Mouse (Mus musculus) MEL (cell line): ENCODE data around the gene Rsl1d1. TPM values are rescaled to one million over a fixed set of nuclear protein-coding genes. Genes with fewer than 3 reads are reported as not detected.

Experiments
- DNase-seq: peaks from one replicate; pipeline ENCODE4 v3.0.0; 2011; ENCODE audit warnings: low read depth, low spot score
- H3K27ac ChIP-seq: 2 replicates; pipeline ENCODE4 v1.5.1; 2012; ENCODE audit warnings: low read depth, mild to moderate bottlenecking, control low read depth, low read length, moderate library complexity; ENCODE audit not compliant: control insufficient read depth
- H3K27me3 ChIP-seq, 2 experiments: fragments of 150-350 bp in 1 of 2; sonication (generic) in 1 of 2; 2 replicates each; pipeline ENCODE4 v1.6.1; 2012; ENCODE audit warnings: low read length in 2 of 2, mild to moderate bottlenecking in 2 of 2, improper control_type of control experiment in 1 of 2, moderate library complexity in 1 of 2; ENCODE audit not compliant: insufficient read depth in 2 of 2, control insufficient read depth in 1 of 2
- H3K36me3 ChIP-seq, 2 experiments: 2 replicates each; pipeline ENCODE4 v1.6.1; 2012 to 2014; ENCODE audit warnings: low read length in 2 of 2, improper control_type of control experiment in 1 of 2, inconsistent platforms in 1 of 2, mild to moderate bottlenecking in 1 of 2; ENCODE audit not compliant: insufficient read depth in 2 of 2, control insufficient read depth in 1 of 2
- H3K4me1 ChIP-seq, 2 experiments: fragments of 150-350 bp in 1 of 2; sonication (generic) in 1 of 2; 2 replicates each; pipeline ENCODE4 v1.6.1; 2012; ENCODE audit warnings: low read length in 2 of 2, improper control_type of control experiment in 1 of 2, mild to moderate bottlenecking in 1 of 2; ENCODE audit not compliant: insufficient read depth in 2 of 2, control insufficient read depth in 1 of 2
- H3K4me3 ChIP-seq, 2 experiments: fragments of 150-350 bp in 1 of 2; sonication (generic) in 1 of 2; 2 replicates each; pipeline ENCODE4 v1.5.1; 2012; ENCODE audit warnings: low read depth in 2 of 2, low read length in 2 of 2, mild to moderate bottlenecking in 2 of 2, moderate library complexity in 2 of 2, control low read depth in 1 of 2, improper control_type of control experiment in 1 of 2; ENCODE audit not compliant: control insufficient read depth in 1 of 2, insufficient read depth in 1 of 2
- H3K79me2 ChIP-seq: 2 replicates; pipeline ENCODE4 v1.6.1; 2012; ENCODE audit warnings: mild to moderate bottlenecking, low read length, moderate library complexity; ENCODE audit not compliant: control insufficient read depth, poor library complexity, insufficient read depth
- H3K9ac ChIP-seq: 2 replicates; pipeline ENCODE4 v1.6.1; 2012; ENCODE audit warnings: low read depth, mild to moderate bottlenecking, control low read depth, low read length, moderate library complexity; ENCODE audit not compliant: control insufficient read depth, poor library complexity, severe bottlenecking
- H3K9me3 ChIP-seq: fragments of 150-350 bp; sonication (generic); replicated peaks from 2 replicates; pipeline ENCODE4 v1.6.1; 2012; ENCODE audit warnings: mild to moderate bottlenecking, low read length, improper control_type of control experiment, moderate library complexity; ENCODE audit not compliant: insufficient read depth
- BHLHE40 ChIP-seq: IDR thresholded peaks from 2 replicates; pipeline ENCODE4 v1.6.1; 2012; ENCODE audit warnings: low read depth, mild to moderate bottlenecking, inconsistent platforms, low read length, improper control_type of control experiment, borderline replicate concordance
- CHD1 ChIP-seq: IDR thresholded peaks from 2 replicates; pipeline ENCODE4 v1.6.1; 2012; ENCODE audit warnings: low read depth, mild to moderate bottlenecking, inconsistent platforms, low read length, improper control_type of control experiment
- CHD2 ChIP-seq: IDR thresholded peaks from 2 replicates; pipeline ENCODE4 v1.6.1; 2011; ENCODE audit warnings: low read length, improper control_type of control experiment
- CTCF ChIP-seq, 3 experiments: IDR thresholded peaks in 2 of 3; conservative IDR thresholded peaks in 1 of 3; 2 replicates each; pipeline ENCODE4 v1.5.1; 2011 to 2012; ENCODE audit warnings: low read length in 3 of 3, low read depth in 2 of 3, mild to moderate bottlenecking in 2 of 3, improper control_type of control experiment in 1 of 3, inconsistent platforms in 1 of 3, mixed read lengths in 1 of 3, moderate library complexity in 1 of 3; ENCODE audit not compliant: control insufficient read depth in 1 of 3, insufficient read depth in 1 of 3, poor library complexity in 1 of 3, severe bottlenecking in 1 of 3
- E2F4 ChIP-seq: IDR thresholded peaks from 2 replicates; pipeline ENCODE4 v1.6.1; 2011; ENCODE audit warnings: low read depth, low read length, improper control_type of control experiment, borderline replicate concordance
- EP300 ChIP-seq, 2 experiments: IDR thresholded peaks; 2 replicates each; pipeline ENCODE4 v1.6.1; 2011; ENCODE audit warnings: improper control_type of control experiment in 2 of 2, low read length in 2 of 2, low read depth in 1 of 2, mild to moderate bottlenecking in 1 of 2
- GABPA ChIP-seq: IDR thresholded peaks from 2 replicates; pipeline ENCODE4 v1.6.1; 2012; ENCODE audit warnings: low read depth, mild to moderate bottlenecking, inconsistent platforms, low read length, improper control_type of control experiment, moderate library complexity
- GATA1 ChIP-seq: IDR thresholded peaks from 2 replicates; pipeline ENCODE4 v1.6.1; 2011; ENCODE audit warnings: low read depth, low read length, improper control_type of control experiment
- KAT2A ChIP-seq: conservative IDR thresholded peaks from 2 replicates; pipeline ENCODE4 v1.6.1; 2012; ENCODE audit warnings: low read depth, low read length, improper control_type of control experiment, inconsistent platforms
- MAFK ChIP-seq: IDR thresholded peaks from 2 replicates; pipeline ENCODE4 v1.6.1; 2011; ENCODE audit warnings: low read depth, mild to moderate bottlenecking, low read length, improper control_type of control experiment, borderline replicate concordance
- MAX ChIP-seq: IDR thresholded peaks from 2 replicates; pipeline ENCODE4 v1.6.1; 2011; ENCODE audit warnings: low read length, improper control_type of control experiment
- MAZ ChIP-seq: IDR thresholded peaks from 2 replicates; pipeline ENCODE4 v1.6.1; 2012; ENCODE audit warnings: low read depth, mild to moderate bottlenecking, inconsistent platforms, low read length, improper control_type of control experiment
- MEF2A ChIP-seq: IDR thresholded peaks from 2 replicates; pipeline ENCODE4 v1.6.1; 2014; ENCODE audit warnings: low read depth, mild to moderate bottlenecking, inconsistent platforms, low read length, improper control_type of control experiment; ENCODE audit not compliant: poor library complexity, insufficient replicate concordance, severe bottlenecking; ENCODE audit errors: extremely low read depth
- MXI1 ChIP-seq: IDR thresholded peaks from 2 replicates; pipeline ENCODE4 v1.6.1; 2011; ENCODE audit warnings: mild to moderate bottlenecking, low read depth, low read length, improper control_type of control experiment
- MYB ChIP-seq: IDR thresholded peaks from 2 replicates; pipeline ENCODE4 v1.6.1; 2011; ENCODE audit warnings: mild to moderate bottlenecking, low read depth, low read length, improper control_type of control experiment
- MYC ChIP-seq: IDR thresholded peaks from 2 replicates; pipeline ENCODE4 v1.6.1; 2011; ENCODE audit warnings: low read depth, mild to moderate bottlenecking, low read length, improper control_type of control experiment, moderate library complexity
- NELFE ChIP-seq: IDR thresholded peaks from 2 replicates; pipeline ENCODE4 v1.6.1; 2011; ENCODE audit warnings: low read depth, low read length, improper control_type of control experiment
- NRF1 ChIP-seq: IDR thresholded peaks from 2 replicates; pipeline ENCODE4 v1.6.1; 2014; ENCODE audit warnings: low read depth, mild to moderate bottlenecking, inconsistent platforms, low read length, improper control_type of control experiment, moderate library complexity; ENCODE audit not compliant: poor library complexity, insufficient read depth, severe bottlenecking
- POLR2A ChIP-seq, 2 experiments: IDR thresholded peaks; 2 replicates each; pipeline ENCODE4 v1.6.1; 2011 to 2012; ENCODE audit warnings: low read length in 2 of 2, mild to moderate bottlenecking in 2 of 2, control low read depth in 1 of 2, improper control_type of control experiment in 1 of 2, low read depth in 1 of 2, moderate library complexity in 1 of 2; ENCODE audit not compliant: control insufficient read depth in 1 of 2, insufficient read depth in 1 of 2, poor library complexity in 1 of 2
- POLR2AphosphoS2 ChIP-seq: IDR thresholded peaks from 2 replicates; pipeline ENCODE4 v1.6.1; 2011; ENCODE audit warnings: low read length, improper control_type of control experiment
- RAD21 ChIP-seq: IDR thresholded peaks from 2 replicates; pipeline ENCODE4 v1.6.1; 2011; ENCODE audit warnings: mild to moderate bottlenecking, low read depth, low read length, improper control_type of control experiment
- RCOR1 ChIP-seq: IDR thresholded peaks from 2 replicates; pipeline ENCODE4 v1.6.1; 2012; ENCODE audit warnings: low read depth, mild to moderate bottlenecking, inconsistent platforms, low read length, improper control_type of control experiment
- SIN3A ChIP-seq: IDR thresholded peaks from 2 replicates; pipeline ENCODE4 v1.6.1; 2012; ENCODE audit warnings: low read length, improper control_type of control experiment, inconsistent platforms
- SMC3 ChIP-seq: IDR thresholded peaks from 2 replicates; pipeline ENCODE4 v1.6.1; 2011; ENCODE audit warnings: low read depth, low read length, improper control_type of control experiment
- TAL1 ChIP-seq: IDR thresholded peaks from 2 replicates; pipeline ENCODE4 v1.6.1; 2012; ENCODE audit warnings: mild to moderate bottlenecking, inconsistent platforms, low read length, moderate library complexity, mixed read lengths
- TBP ChIP-seq: IDR thresholded peaks from 2 replicates; pipeline ENCODE4 v1.8.0; 2011; ENCODE audit warnings: low read depth, low read length, improper control_type of control experiment
- TCF12 ChIP-seq: IDR thresholded peaks from 2 replicates; pipeline ENCODE4 v1.6.1; 2014; ENCODE audit warnings: low read depth, mild to moderate bottlenecking, inconsistent platforms, low read length, improper control_type of control experiment, moderate library complexity
- UBTF ChIP-seq: IDR thresholded peaks from 2 replicates; pipeline ENCODE4 v1.6.1; 2012; ENCODE audit warnings: low read depth, mild to moderate bottlenecking, inconsistent platforms, low read length, improper control_type of control experiment, moderate library complexity, borderline replicate concordance; ENCODE audit not compliant: insufficient read depth
- USF1 ChIP-seq: IDR thresholded peaks from 2 replicates; pipeline ENCODE4 v1.6.1; 2014; ENCODE audit warnings: low read depth, mild to moderate bottlenecking, inconsistent platforms, low read length, improper control_type of control experiment, moderate library complexity
- USF2 ChIP-seq, 2 experiments: IDR thresholded peaks; 2 replicates each; pipeline ENCODE4 v1.6.1; 2011 to 2012; ENCODE audit warnings: improper control_type of control experiment in 2 of 2, low read length in 2 of 2, borderline replicate concordance in 1 of 2, inconsistent platforms in 1 of 2, low read depth in 1 of 2, mild to moderate bottlenecking in 1 of 2; ENCODE audit not compliant: insufficient read depth in 1 of 2
- ZC3H11A ChIP-seq: IDR thresholded peaks from 2 replicates; pipeline ENCODE4 v1.6.1; 2012; ENCODE audit warnings: low read depth, mild to moderate bottlenecking, inconsistent platforms, low read length, improper control_type of control experiment
- ZKSCAN1 ChIP-seq: IDR thresholded peaks from 2 replicates; pipeline ENCODE4 v1.6.1; 2012; ENCODE audit warnings: low read depth, mild to moderate bottlenecking, inconsistent platforms, low read length, improper control_type of control experiment, moderate library complexity
- ZMIZ1 ChIP-seq: IDR thresholded peaks from 2 replicates; pipeline ENCODE4 v1.6.1; 2012; ENCODE audit warnings: low read depth, mild to moderate bottlenecking, inconsistent platforms, low read length, improper control_type of control experiment, moderate library complexity
- ZNF384 ChIP-seq: IDR thresholded peaks from 2 replicates; pipeline ENCODE4 v1.6.1; 2012; ENCODE audit warnings: low read depth, mild to moderate bottlenecking, inconsistent platforms, low read length, improper control_type of control experiment
- polyA plus RNA-seq, 2 experiments: library from polyadenylated mRNA; stranded (reverse) in 1 of 2; unstranded in 1 of 2; fragments of >175 nt in 1 of 2; fragments of >200 nt in 1 of 2; gene quantifications; 2 replicates each; pipeline versions ENCODE4 v1.2.1 to v1.2.4; 2012; ENCODE audit warnings: low replicate concordance in 2 of 2, low read depth in 1 of 2; ENCODE audit not compliant: insufficient read length in 2 of 2, insufficient read depth in 1 of 2, missing spikeins in 1 of 2
- total RNA-seq: library from RNA; depleted of rRNA; stranded (reverse); fragments of 300-350 nt; gene quantifications from 2 replicates; pipeline ENCODE4 v1.2.3, GENCODE M21; 2012; rRNA removed

The Rsl1d1 gene
- 191 and 232 TPM in 2 replicates for total RNA-seq
- 1,000 to 10,000 TPM in 1 of 2 experiments, 100 to 1,000 TPM in 1; 228 to 1,181 TPM for polyA plus RNA-seq

DNA sequence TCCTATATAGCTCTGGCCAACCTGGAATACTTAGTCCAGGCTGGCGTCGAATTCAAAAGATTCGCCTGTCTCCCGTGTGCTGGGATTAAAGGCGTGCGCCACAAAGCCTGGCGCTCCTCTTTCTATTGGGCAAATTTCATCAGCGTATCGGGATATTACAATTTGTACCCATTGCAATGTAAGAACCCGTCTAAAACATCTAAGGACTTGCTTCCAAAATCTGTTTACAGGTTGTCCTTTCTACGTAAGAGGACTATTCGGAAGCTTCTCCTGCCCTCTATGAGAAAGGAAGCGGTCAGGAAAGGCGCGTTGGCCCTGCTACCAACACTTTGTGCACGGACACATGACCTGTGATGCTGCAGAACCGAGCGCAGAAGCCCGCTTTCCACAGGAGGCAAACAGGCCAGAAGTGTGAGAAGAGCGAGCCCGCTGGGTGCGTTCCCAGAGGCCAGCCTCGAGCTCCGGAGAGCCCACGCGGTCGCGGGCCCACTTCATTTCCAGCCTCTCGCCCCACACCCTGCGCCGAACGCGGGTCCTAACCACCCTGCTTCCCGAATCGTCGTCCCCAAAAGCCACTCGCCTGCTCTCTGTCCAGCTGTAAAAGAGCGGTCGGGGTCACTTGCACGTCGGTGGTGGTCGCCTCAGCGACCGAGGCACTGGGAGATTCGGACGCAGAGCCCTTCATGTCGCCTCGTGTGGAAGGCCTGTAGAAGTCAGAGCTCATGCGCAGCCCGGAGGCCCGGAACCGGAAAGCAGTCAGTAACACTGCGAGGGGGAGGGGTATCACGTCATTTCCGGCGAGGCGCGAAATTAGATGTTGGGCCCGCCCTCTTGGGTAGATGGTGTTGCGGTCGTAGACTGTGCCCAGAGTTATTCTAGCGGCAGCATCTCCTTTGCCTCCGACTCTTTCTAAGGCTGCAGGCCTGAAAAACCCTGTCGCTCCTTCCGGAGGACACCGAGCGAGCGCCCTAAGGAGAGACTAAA, at the start of gene Rsl1d1:
Gene Rsl1d1, minus strand, starts transcription at position 761 of the 984 bp plus-strand sequence.
- H3K27ac ChIP-seq: peak within 1 kb of the TSS; percentile 71
- H3K27me3 ChIP-seq: no peaks in the 10 kb centered on the region
- no peaks in the 10 kb centered on the region for H3K9me3 ChIP-seq
- H3K4me3 ChIP-seq: peak within 1 kb of the TSS; percentile 80 to 84
- DNase-seq: peak; percentile 98
- H3K36me3 ChIP-seq: peaks cover 22 to 46% of the 10 kb centered on the region in 2 experiments
- peak within 1 kb of the TSS; percentile 95 for H3K9ac ChIP-seq
- H3K79me2 ChIP-seq: peaks cover 47% of the 10 kb centered on the region
- H3K4me1 ChIP-seq: peaks cover 2 to 18% of the 10 kb centered on the region in 2 experiments; a peak in 3 of 4 replicates
- TF ChIP-seq UBTF (no peak), USF2 (IDR thresholded peaks at IDR 0.05; ENCODE audit: borderline replicate concordance in 1 of 2, insufficient read depth in 1 of 2, low read depth in 1 of 2, low read length in 2 of 2) (no peak), RAD21 (no peak), NRF1 (peak; percentile 88), POLR2A (IDR thresholded peaks at IDR 0.05; ENCODE audit: control insufficient read depth in 1 of 2, insufficient read depth in 1 of 2, low read depth in 1 of 2, low read length in 2 of 2, poor library complexity in 1 of 2) (peak; percentile 74 to 99; a peak in 3 of 4 replicates), NELFE (peak; percentile 99), MAFK (no peak), GABPA (no peak), ZMIZ1 (peak; percentile 87), TBP (peak; percentile 96), SIN3A (peak; percentile 89), E2F4 (peak; percentile 97), BHLHE40 (no peak), TCF12 (peak; percentile 74), EP300 (IDR thresholded peaks at IDR 0.05; ENCODE audit: low read depth in 1 of 2, low read length in 2 of 2) (peak in 1 of 2 experiments; percentile 26; a peak in 2 of 4 replicates), CHD2 (peak; percentile 63; the same call in 1 of the 2 replicates), MAZ (peak; percentile 74), RCOR1 (0 out of 2 replicates have a peak, but pooled peaks have one; percentile 39), CHD1 (no peak), ZC3H11A (no peak), ZNF384 (no peak), MEF2A (no peak), CTCF (IDR thresholded peaks at IDR 0.05 in 2 of 3, conservative IDR thresholded peaks at IDR 0.05 in 1 of 3; ENCODE audit: control insufficient read depth in 1 of 3, insufficient read depth in 1 of 3, low read depth in 2 of 3, low read length in 3 of 3, poor library complexity in 1 of 3, severe bottlenecking in 1 of 3) (no peak), TAL1 (no peak), MXI1 (peak; percentile 89), MAX (peak; percentile 87), SMC3 (no peak), USF1 (peak; percentile 24; the same call in 1 of the 2 replicates), KAT2A (peak; percentile 79), MYC (peak; percentile 97), POLR2AphosphoS2 (peak; percentile 98), ZKSCAN1 (no peak), MYB (no peak), GATA1 (no peak)
